Mouse (Mus musculus): Measurements from ENCODE around the gene Scg5.

Scg5 gene

DNA sequence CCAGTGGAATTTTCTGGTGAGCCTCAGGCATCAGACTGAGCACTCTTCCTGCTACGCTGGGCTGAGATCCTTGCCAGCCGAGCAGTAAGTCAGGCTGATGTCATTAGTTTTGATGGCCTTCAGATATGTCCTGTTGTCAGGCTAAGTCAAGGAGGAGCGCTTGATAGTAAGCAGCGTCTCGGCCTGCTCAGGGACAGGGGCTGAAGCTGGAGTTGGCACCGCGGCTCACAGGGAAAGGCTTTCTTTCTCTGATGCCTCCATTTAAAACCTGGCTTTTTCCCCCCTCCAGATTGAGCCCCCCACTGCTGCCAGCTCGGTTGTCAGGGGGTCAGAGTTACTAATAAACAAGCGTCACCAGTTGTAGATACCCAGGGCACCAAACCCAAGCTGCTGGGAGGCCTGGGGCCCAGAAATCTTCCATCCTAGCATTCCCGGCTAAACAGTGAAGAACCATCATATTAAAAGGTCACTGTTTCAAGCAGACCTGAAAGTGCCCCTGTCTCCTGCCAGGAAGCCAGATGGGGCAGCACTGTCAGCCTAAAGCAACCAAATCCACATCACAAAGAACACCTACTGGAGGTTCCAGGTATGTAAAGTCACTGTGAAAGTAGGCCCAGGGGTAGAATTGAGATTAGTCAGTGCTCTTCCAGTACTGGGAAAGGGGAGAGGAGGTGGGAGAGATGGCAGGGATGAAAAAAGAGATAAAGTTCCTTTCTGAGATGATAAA is 21.9 kb downstream of the Scg5 start:
- no peak for DNase-seq (ENCODE audit: low read depth, low spot score)

- DNase-seq (ENCODE audit: low read depth, low spot score) = no peak
Observed at GRCm38 (mm10) chr2:113805765-113806164, 23.2 kb downstream of the Scg5 start.

- no peak for DNase-seq (ENCODE audit: low read depth, low spot score)
Observed at GRCm38 (mm10) chr2:113803753-113804152, 25.2 kb downstream of the Scg5 start.

DNA sequence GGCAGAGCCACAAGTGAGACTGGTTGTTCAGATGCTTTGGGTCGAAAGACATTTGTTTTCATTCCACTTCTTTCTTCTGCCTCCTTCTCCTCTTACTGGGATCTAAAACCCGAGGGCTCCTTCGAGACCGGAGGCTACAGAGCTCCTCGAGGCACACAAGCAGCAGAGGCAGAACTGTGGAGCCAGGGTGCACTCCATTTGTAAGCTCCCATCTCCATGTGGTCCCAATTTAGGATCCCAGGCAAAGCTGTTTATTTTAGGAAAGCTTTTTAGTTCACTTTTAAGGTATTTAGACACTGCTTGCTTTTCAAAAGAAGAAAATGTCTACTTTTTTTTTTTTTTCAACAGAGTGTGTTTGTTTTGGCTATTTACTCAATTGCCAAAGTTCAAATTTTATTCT is 28.1 kb downstream of the Scg5 start:
- DNase-seq (ENCODE audit: low read depth, low spot score) = no peak

GRCm38 (mm10) chr2:113798605-113799004 is 30.3 kb downstream of the Scg5 start:
- DNase-seq (ENCODE audit: low read depth, low spot score) = no peak

DNA sequence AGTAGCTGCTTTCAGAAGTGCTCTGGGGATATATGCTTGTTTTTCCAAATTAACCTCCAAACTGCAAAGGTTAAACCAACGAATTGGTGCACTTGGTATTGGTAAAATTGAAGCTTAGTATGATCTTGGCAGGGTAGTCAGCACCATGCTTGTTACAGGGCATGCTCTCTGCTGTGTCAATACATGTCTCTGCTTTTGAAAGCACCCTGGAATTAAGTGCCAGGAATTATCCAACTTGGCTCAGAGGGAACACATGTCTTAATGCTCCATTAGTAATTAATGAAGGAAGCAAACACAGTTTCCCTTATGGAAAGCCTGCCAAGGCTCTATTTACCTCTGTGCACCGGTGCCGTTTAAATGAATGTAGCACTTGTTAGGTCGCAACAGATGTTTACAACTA is 33.7 kb downstream of the Scg5 start:
- DNase-seq (ENCODE audit: low read depth, low spot score) = no peak

- DNase-seq (ENCODE audit: low read depth, low spot score) = no peak
Observed at GRCm38 (mm10) chr2:113793521-113793920, 35.4 kb downstream of the Scg5 start.

DNA sequence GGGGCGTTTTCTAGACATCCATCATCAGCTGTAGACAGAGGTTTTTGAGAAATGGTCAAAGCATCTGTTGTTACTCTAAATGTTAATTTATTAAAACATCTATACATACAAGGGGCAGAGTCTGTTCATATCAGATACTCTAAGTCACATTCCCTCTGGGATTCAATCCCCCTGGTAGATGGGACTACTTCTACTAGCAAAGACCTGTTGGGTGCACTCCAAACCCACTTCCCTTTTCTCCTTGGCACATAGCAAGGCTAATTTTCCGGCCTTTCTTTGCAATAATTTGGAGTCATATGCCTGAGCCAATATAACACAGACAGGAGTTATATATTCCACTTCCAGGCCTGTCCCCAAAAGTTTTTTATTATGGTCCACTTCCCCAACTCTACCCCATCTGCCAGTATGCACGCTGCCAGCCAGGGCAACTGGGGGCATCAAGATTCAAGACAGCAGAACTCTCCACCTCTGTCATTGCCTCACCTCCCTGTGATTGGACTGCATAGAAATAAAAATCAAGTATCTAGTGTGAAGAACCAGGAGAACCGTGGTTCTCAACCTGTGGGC is 40.0 kb downstream of the Scg5 start:
- DNase-seq (ENCODE audit: low read depth, low spot score) = no peak

DNA sequence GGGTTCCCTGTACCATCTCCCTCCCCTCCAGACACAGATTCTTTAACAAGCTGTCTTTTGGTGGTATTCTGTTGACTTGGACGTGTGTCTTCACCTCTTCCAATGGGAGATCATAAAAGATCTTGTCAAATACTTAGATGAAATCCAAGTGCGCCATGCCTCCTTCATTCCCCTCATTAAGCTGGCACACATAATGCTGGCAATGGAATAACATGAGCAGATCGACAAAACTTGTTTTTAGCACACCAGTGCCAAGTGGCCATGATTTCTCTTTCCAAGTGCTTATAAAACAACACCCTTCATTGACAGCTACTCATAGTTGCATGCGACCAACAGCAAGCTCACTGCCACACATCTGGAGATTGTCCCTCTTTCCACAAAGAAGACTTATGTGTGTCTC is 41.0 kb downstream of the Scg5 start:
- DNase-seq (ENCODE audit: low read depth, low spot score) = no peak

GRCm38 (mm10) chr2:113784851-113785250 is 44.1 kb downstream of the Scg5 start:
- no peak for DNase-seq (ENCODE audit: low read depth, low spot score)

DNA sequence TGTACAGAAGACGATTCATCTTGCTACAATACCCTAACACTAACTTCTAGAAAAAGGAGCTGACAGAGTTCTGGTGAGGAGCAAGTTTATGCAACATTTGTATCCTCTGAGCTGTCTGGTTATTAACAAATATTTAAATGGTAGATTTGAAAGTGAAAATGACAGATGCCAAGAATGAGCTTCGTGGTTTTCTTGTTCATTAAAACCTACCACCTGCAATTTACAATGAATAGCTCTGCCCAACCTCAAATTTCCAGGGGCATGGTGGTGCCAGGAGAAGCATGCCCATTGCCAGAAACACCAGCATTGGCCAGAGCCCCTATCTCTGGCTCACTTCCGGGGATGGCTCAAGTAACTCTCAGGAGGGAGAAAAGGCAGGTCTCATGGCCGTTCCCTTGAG is 47.4 kb downstream of the Scg5 start:
- DNase-seq (ENCODE audit: low read depth, low spot score) = no peak

DNA sequence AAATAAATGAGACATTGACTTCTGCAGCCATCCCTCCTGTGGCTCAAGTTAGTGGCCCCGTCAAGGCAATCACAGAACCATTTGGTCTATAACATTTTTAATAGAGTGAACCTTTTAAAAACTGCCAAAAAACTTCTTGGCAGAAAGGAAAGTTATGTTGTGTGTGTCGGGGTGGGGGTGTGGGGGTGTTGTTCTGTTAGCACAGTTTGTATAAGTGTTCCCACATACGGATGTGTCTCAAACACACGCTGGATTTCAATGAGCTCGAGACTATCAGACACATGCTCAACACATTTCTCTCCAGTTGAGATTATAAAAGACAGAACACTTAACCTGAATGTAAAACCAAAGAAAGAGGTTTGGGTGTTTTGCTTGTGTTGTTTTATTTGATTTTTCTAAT is 47.8 kb downstream of the Scg5 start:
- no peak for DNase-seq (ENCODE audit: low read depth, low spot score)

GRCm38 (mm10) chr2:113779336-113779735 is 49.6 kb downstream of the Scg5 start:
- no peak for DNase-seq (ENCODE audit: low read depth, low spot score)

- no peak for DNase-seq (ENCODE audit: low read depth, low spot score)
Observed at GRCm38 (mm10) chr2:113778036-113778435, 50.9 kb downstream of the Scg5 start.

DNA sequence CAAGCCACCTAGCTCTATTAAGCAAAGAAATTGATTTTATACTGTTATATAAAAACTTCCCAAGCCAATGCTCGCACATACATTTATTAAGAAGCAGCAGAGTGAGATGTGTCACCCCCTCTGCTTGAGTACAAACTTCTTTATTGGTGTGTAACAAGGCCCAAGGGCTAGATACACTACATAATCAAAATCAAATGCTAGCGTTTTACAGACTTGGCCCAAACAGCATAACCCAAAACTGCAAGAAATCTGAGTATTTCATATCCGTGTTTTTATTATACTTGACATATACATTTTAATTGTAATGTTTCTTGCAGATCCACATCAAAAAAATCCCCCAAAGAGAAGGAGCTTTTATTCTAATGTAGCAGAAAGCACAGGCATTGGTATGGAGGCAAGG is 52.6 kb downstream of the Scg5 start:
- no peak for DNase-seq (ENCODE audit: low read depth, low spot score)

- DNase-seq (ENCODE audit: low read depth, low spot score) = no peak
Observed at GRCm38 (mm10) chr2:113774150-113774805, 54.6 kb downstream of the Scg5 start.

GRCm38 (mm10) chr2:113768541-113769303 is 60.2 kb downstream of the Scg5 start:
- DNase-seq (ENCODE audit: low read depth, low spot score) = no peak

GRCm38 (mm10) chr2:113765885-113766284 is 63.0 kb downstream of the Scg5 start:
- DNase-seq (ENCODE audit: low read depth, low spot score) = no peak

DNA sequence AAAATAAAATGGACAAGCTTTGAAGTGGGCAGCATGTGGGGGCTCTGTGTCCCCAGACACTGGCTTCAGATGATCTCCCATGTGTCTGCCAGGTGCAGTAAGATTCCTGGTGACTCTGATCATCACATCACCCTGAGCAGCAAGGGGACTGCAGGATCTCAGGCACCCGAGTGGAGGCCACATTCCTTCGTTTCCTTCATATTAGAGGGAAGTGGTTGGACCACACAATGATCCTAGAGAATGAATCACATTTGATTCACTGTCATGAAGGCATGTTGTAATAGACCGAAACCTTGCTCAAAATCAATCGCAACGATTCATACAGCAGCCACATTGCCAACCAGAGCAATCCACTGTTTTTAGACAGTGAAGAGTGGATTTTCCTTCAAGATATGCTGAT is 64.0 kb downstream of the Scg5 start:
- no peak for DNase-seq (ENCODE audit: low read depth, low spot score)

GRCm38 (mm10) chr2:113758311-113759161 is 70.4 kb downstream of the Scg5 start, which contains the start of gene Grem1:
Gene Grem1 (minus strand): TSS chr2:113758646.
- no peak for DNase-seq (ENCODE audit: low read depth, low spot score)
